Mouse (Mus musculus): ENCODE measurements around the gene Hmgn1.

DNA sequence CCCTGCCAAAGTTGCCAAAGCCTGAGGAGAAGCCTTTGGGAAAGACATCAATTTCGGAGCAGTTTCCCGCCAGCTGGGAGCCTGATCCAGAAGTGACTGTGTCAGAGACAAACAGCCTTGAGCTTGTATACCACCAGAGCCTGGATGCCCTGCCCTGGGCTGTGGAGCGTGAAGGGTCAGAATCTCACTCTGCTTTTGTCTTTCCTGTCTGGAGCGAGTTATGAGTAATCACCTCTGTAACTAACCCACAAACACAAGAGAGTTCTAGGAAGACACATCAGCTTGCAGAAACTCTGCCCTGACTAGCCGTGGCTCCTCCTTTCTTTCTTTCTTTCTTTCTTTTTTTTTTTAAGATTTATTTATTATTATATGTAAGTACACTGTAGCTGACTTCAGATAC is 31.6 kb downstream of the Hmgn1 start:
- TF ChIP-seq EP300 (IDR thresholded peaks at IDR 0.05; ENCODE audit: low read depth), result no peak
- no peak for TF ChIP-seq CTCF (IDR thresholded peaks at IDR 0.05; ENCODE audit: low read depth)

All from liver, postnatal 0 days (tissue).